Mouse (Mus musculus): ENCODE data around the gene Xrcc5. TPM values are rescaled to one million over a fixed set of nuclear protein-coding genes. Genes with fewer than 3 reads are reported as not detected.

The Xrcc5 gene
- 31.2 and 39.6 TPM in 2 replicates for polyA plus RNA-seq (2014; fragmentation: Nextera tagmentation; extraction: Ambion mirVana)

DNA sequence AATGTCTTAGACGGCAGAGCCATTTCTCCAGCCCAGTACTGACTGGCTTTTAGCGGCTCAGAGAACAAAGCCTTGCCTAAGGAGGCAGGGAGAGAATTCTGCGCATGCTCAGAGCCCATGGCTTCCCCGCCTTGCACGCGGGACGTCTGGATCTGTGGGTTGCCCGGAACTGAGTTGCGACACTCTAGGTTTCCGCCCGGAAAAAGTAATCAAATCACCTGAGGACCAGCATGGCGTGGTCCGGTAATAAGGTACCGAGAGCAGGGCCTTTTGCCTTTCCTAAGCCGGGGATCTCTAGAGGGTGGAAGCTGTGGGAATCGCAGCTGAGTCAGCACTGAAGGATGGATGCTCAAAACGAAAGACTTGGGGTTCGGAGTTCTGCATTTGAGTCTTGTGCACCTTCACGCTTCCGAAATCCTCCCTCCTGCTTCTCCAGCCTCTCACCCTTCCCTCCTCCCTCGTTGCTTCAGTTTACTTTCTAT lies at the start of gene Xrcc5:
TSS of gene Xrcc5 (plus strand) at position 105 of the 482 bp plus-strand sequence.
- Histone ChIP-seq H3K4me3 (ENCODE audit: low read depth, low read length) (peak within 1 kb of the TSS; percentile 59), H3K9ac (ENCODE audit: low read depth, low read length) (peak within 1 kb of the TSS; percentile 73), H3K27ac (replicated peaks; ENCODE audit: low read depth, low read length) (peak within 1 kb of the TSS; percentile 94), H3K27me3 (replicated peaks; ENCODE audit: control insufficient read depth, insufficient read depth, low read length) (no peaks in the 10 kb centered on the region), H3K9me3 (ENCODE audit: control insufficient read depth, low read length) (no peaks in the 10 kb centered on the region), H3K36me3 (ENCODE audit: control insufficient read depth, insufficient read depth, low read length) (0 out of 2 replicates have a peak, but pooled peaks cover 12% of the 10 kb centered on the region), H3K4me2 (ENCODE audit: low read depth, low read length) (peak within 1 kb of the TSS; percentile 57), H3K4me1 (ENCODE audit: control insufficient read depth, insufficient read depth, low read length) (peaks cover 23% of the 10 kb centered on the region)
- DNase-seq (ENCODE audit: low spot score) = peak; percentile 98
- under 1% methylated on average over 20 of the region's 21 CpGs for WGBS
- peak; percentile 98 for ATAC-seq (ENCODE audit: low read depth)

DNA sequence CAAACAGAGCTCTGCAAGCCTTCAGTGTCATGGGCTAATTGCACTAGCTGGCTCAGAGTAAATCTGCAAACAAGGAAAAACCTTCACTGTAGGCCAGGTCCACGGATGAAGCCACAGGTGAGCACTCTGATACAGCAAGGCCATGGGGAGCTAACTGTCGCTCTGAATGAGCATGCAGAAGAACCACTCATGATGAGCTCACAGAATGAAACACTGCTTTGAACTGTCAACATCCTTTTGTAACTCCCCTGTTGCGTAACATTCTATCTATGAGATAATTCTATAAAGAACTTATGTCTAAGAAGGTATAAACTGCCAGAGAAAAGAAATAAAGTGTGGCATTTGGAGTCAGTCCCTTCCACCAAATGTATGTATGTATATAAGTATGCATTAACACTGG lies 44.1 kb upstream of the Xrcc5 start:
- DNase-seq (ENCODE audit: low spot score) (no peak), ATAC-seq (ENCODE audit: low read depth) (no peak)
- Histone ChIP-seq H3K4me2 (ENCODE audit: low read depth, low read length) (no peak overlapping the region), H3K36me3 (ENCODE audit: control insufficient read depth, insufficient read depth, low read length) (peaks cover 57% of the 10 kb centered on the region), H3K4me1 (ENCODE audit: control insufficient read depth, insufficient read depth, low read length) (no peaks in the 10 kb centered on the region), H3K9ac (ENCODE audit: low read depth, low read length) (no peak overlapping the region), H3K27me3 (replicated peaks; ENCODE audit: control insufficient read depth, insufficient read depth, low read length) (no peaks in the 10 kb centered on the region), H3K27ac (replicated peaks; ENCODE audit: low read depth, low read length) (no peak overlapping the region), H3K9me3 (ENCODE audit: control insufficient read depth, low read length) (no peaks in the 10 kb centered on the region), H3K4me3 (ENCODE audit: low read depth, low read length) (no peak overlapping the region)
- 88% methylated on average over 3 of the region's 3 CpGs for WGBS

DNA sequence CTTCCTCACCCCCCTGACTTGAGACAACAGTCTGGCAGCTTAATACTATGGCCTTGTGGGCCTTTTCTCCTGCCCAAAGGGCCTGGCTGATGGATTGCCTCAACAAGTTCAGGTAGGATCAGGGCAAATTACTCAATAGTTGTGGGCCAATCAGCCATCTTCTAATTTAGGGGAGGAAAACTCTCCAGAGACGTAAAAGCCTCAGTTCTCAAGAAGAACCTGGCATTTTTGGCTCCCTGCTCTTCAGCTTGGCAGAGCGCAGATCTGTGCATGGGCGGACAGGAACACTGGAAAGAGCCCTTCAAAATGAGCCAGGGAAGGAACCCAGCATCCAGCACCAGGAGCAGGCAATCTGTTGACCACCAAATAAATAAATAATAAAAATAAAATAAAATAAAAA lies 29.1 kb upstream of the Xrcc5 start:
- no peaks in the 10 kb centered on the region for H3K4me1 ChIP-seq (ENCODE audit: control insufficient read depth, insufficient read depth, low read length)
- H3K27ac ChIP-seq (replicated peaks; ENCODE audit: low read depth, low read length) = no peak overlapping the region
- H3K9me3 ChIP-seq (ENCODE audit: control insufficient read depth, low read length) = peaks cover 3% of the 10 kb centered on the region; the same call in 1 of the 2 replicates
- H3K36me3 ChIP-seq (ENCODE audit: control insufficient read depth, insufficient read depth, low read length) = peaks cover 35% of the 10 kb centered on the region
- no peak overlapping the region for H3K4me2 ChIP-seq (ENCODE audit: low read depth, low read length)
- no peak overlapping the region for H3K9ac ChIP-seq (ENCODE audit: low read depth, low read length)
- no peak overlapping the region for H3K4me3 ChIP-seq (ENCODE audit: low read depth, low read length)
- ATAC-seq (ENCODE audit: low read depth) = no peak
- DNase-seq (ENCODE audit: low spot score) = no peak
- 94% methylated on average over 3 of the region's 3 CpGs for WGBS
- no peaks in the 10 kb centered on the region for H3K27me3 ChIP-seq (replicated peaks; ENCODE audit: control insufficient read depth, insufficient read depth, low read length)

DNA sequence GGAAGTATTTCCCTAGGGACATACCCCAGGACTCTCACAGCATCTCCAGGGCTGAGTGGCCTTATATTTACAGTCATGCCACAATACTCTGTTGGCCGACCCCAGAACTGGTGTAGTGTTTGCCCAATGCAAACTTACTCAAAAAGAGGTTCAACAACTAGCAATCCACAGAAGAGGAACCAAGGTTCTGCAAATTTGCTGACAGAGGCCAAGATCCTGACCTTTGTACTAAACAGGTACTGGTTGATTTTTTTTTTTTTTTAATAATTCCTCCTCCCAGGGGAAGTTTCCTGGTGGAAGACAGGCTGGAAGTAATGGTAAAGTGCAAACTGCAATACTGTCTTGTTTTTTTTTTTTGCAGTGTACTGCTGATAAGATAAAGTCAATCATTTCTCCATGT lies 24.6 kb upstream of the Xrcc5 start:
- no peak overlapping the region for H3K9ac ChIP-seq (ENCODE audit: low read depth, low read length)
- no peak overlapping the region for H3K4me2 ChIP-seq (ENCODE audit: low read depth, low read length)
- no peak overlapping the region for H3K4me3 ChIP-seq (ENCODE audit: low read depth, low read length)
- no peaks in the 10 kb centered on the region for H3K9me3 ChIP-seq (ENCODE audit: control insufficient read depth, low read length)
- ATAC-seq (ENCODE audit: low read depth) = no peak
- DNase-seq (ENCODE audit: low spot score) = no peak
- whole genome bisulfite sequencing = 71% methylated on average over 1 of the region's 1 CpGs
- H3K27ac ChIP-seq (replicated peaks; ENCODE audit: low read depth, low read length) = no peak overlapping the region
- no peaks in the 10 kb centered on the region for H3K4me1 ChIP-seq (ENCODE audit: control insufficient read depth, insufficient read depth, low read length)
- no peaks in the 10 kb centered on the region for H3K36me3 ChIP-seq (ENCODE audit: control insufficient read depth, insufficient read depth, low read length)
- no peaks in the 10 kb centered on the region for H3K27me3 ChIP-seq (replicated peaks; ENCODE audit: control insufficient read depth, insufficient read depth, low read length)

DNA sequence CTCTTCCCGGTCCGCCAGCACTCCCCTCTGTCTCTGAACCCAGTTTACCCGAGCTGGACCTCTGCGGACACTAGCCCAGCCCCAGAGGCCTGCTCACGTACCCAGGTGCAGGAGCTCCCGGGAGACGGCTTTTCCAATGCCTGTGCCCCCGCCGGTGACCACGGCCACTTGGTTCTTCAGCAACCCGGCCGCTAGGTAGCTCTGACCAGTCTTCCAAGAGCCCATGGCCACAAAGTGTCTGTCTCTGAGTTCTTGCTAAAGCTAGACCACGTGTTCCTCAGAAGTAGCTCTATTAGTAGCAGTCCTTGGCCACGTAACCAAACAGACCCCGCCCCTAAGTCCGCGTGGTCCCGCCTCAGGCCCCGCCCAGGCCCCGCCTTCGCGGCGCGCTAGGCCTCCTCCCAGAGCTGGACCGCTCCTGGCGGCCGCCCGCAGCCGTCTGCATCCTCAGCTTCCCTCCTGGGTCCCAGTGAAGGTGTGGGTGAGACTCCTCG lies 23.2 kb upstream of the Xrcc5 start, which contains the start of the genes Pecr and Tmem169:
TSS of gene Pecr (minus strand) at position 323 of the 494 bp plus-strand sequence.
TSS of gene Tmem169 (plus strand) at position 378 of the 494 bp plus-strand sequence.
- H3K4me2 ChIP-seq (ENCODE audit: low read depth, low read length) = peak within 1 kb of the TSS; percentile 81
- peak within 1 kb of the TSS; percentile 71; the same call in 1 of the 2 replicates for H3K27ac ChIP-seq (replicated peaks; ENCODE audit: low read depth, low read length)
- H3K4me3 ChIP-seq (ENCODE audit: low read depth, low read length) = peak within 1 kb of the TSS; percentile 69
- DNase-seq (ENCODE audit: low spot score) (peak; percentile 96), ATAC-seq (ENCODE audit: low read depth) (peak; percentile 99)
- no peaks in the 10 kb centered on the region for H3K4me1 ChIP-seq (ENCODE audit: control insufficient read depth, insufficient read depth, low read length)
- WGBS = under 1% methylated on average over 25 of the region's 30 CpGs
- H3K27me3 ChIP-seq (replicated peaks; ENCODE audit: control insufficient read depth, insufficient read depth, low read length) = no peaks in the 10 kb centered on the region
- no peaks in the 10 kb centered on the region for H3K36me3 ChIP-seq (ENCODE audit: control insufficient read depth, insufficient read depth, low read length)
- peak within 1 kb of the TSS; percentile 84 for H3K9ac ChIP-seq (ENCODE audit: low read depth, low read length)
- no peaks in the 10 kb centered on the region for H3K9me3 ChIP-seq (ENCODE audit: control insufficient read depth, low read length)

DNA sequence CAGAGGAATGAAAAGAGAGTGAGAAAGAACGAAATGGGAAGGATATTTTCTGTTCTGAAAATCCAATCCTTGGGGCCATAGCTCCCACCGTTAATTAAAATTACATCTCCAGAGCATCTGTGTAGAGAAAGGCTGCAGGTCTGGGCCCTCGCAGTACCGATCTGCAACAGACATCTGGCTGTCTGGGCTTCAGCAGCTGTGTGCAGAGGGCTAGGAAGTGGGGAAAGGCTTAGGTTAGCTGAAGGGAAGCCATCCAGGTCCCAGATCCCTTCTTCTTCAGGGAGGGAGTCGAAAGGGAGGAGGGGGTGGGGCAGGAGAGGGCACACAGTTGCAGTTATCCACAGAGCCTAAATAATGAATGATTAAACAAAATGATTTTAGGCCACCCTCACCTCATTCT lies 22.7 kb upstream of the Xrcc5 start:
- DNase-seq (ENCODE audit: low spot score) = no peak

DNA sequence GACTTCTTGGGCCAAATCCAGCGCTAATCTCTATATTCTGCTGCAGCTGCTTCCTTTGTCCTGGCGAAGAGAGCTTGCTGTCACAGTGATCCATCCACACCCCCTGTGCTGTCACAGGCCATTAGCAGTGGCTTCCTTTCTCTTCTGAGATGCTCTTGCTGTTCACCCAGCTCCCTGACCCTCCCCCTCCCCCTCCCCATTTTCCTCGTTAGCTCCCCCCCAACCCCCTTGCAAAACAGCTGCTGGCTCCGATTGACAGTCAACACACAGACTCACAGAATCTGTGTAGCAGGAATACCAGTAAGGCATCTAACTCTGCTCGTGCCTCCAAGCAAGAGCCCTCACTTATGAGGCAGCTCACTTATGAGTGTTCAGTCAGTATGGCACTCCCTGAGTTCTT lies 20.3 kb upstream of the Xrcc5 start:
- Histone ChIP-seq H3K9me3 (ENCODE audit: control insufficient read depth, low read length) (no peaks in the 10 kb centered on the region), H3K4me3 (ENCODE audit: low read depth, low read length) (no peak overlapping the region), H3K27me3 (replicated peaks; ENCODE audit: control insufficient read depth, insufficient read depth, low read length) (no peaks in the 10 kb centered on the region), H3K4me1 (ENCODE audit: control insufficient read depth, insufficient read depth, low read length) (no peaks in the 10 kb centered on the region), H3K36me3 (ENCODE audit: control insufficient read depth, insufficient read depth, low read length) (no peaks in the 10 kb centered on the region), H3K27ac (replicated peaks; ENCODE audit: low read depth, low read length) (no peak overlapping the region), H3K4me2 (ENCODE audit: low read depth, low read length) (no peak overlapping the region), H3K9ac (ENCODE audit: low read depth, low read length) (peak overlapping the region; percentile 30; the same call in 1 of the 2 replicates)
- DNase-seq (ENCODE audit: low spot score) (peak; percentile 75), ATAC-seq (ENCODE audit: low read depth) (no peak; the same call in 1 of the 2 replicates)
- WGBS = 23% methylated on average over 5 of the region's 5 CpGs

More for the DNA sequence above, 22.7 kb upstream of the Xrcc5 start:
- Histone ChIP-seq H3K4me2 (ENCODE audit: low read depth, low read length) (peak overlapping the region; percentile 81), H3K27me3 (replicated peaks; ENCODE audit: control insufficient read depth, insufficient read depth, low read length) (no peaks in the 10 kb centered on the region), H3K4me1 (ENCODE audit: control insufficient read depth, insufficient read depth, low read length) (no peaks in the 10 kb centered on the region), H3K9ac (ENCODE audit: low read depth, low read length) (peak overlapping the region; percentile 43), H3K9me3 (ENCODE audit: control insufficient read depth, low read length) (no peaks in the 10 kb centered on the region), H3K4me3 (ENCODE audit: low read depth, low read length) (peak overlapping the region; percentile 69), H3K36me3 (ENCODE audit: control insufficient read depth, insufficient read depth, low read length) (no peaks in the 10 kb centered on the region), H3K27ac (replicated peaks; ENCODE audit: low read depth, low read length) (no peak overlapping the region)
- WGBS = 6% methylated on average over 5 of the region's 5 CpGs
- ATAC-seq (ENCODE audit: low read depth) = peak; percentile 54

DNA sequence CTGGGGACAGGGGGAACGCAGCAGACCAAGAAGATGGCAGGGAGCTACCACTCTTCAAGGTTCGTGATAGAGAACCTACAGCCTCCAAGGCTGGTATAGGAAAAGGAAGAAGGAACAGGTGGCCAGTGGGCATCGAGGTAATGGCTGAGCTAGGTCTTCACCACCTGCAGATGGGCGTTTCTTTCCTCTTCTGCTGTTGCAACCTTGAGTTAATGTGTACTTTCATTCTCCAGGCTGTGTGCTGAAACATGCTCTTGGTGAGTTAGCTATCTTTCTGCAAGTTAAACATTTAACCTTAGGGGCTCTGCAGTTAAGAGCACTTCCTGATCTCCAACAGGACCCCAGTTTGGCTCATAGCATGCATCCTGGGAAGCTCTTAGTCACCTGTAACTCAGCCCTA lies 19.3 kb upstream of the Xrcc5 start:
- WGBS = 86% methylated on average over 4 of the region's 4 CpGs
- no peak overlapping the region for H3K9ac ChIP-seq (ENCODE audit: low read depth, low read length)
- H3K9me3 ChIP-seq (ENCODE audit: control insufficient read depth, low read length) = no peaks in the 10 kb centered on the region
- H3K27me3 ChIP-seq (replicated peaks; ENCODE audit: control insufficient read depth, insufficient read depth, low read length) = no peaks in the 10 kb centered on the region
- ATAC-seq (ENCODE audit: low read depth) (no peak), DNase-seq (ENCODE audit: low spot score) (no peak)
- no peak overlapping the region for H3K27ac ChIP-seq (replicated peaks; ENCODE audit: low read depth, low read length)
- H3K4me2 ChIP-seq (ENCODE audit: low read depth, low read length) = no peak overlapping the region
- no peaks in the 10 kb centered on the region for H3K36me3 ChIP-seq (ENCODE audit: control insufficient read depth, insufficient read depth, low read length)
- no peaks in the 10 kb centered on the region for H3K4me1 ChIP-seq (ENCODE audit: control insufficient read depth, insufficient read depth, low read length)
- H3K4me3 ChIP-seq (ENCODE audit: low read depth, low read length) = no peak overlapping the region

Data from embryonic facial prominence, embryonic 14.5 days (tissue).